Mouse (Mus musculus): ENCODE data around the gene Pold4.

The Pold4 gene

DNA sequence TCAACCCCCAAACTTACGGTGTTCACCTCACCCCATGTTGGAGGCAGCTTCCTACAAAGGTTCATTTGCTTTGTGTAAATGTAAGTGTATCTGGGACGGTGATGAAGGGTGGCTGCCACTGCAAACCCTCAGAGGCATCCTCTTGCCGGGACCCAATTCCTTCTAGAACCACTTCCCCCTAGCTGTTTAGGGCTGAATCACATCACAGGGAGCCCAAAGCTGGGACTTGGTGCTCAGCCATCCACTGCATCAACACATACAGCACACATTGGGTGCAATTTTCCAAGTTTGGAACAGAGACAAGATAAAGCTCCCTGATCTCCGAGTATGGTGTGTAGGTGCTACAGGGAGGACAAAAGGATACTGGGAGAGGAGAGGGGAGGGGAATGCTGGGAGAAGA is 26.8 kb upstream of the Pold4 start:
- DNase-seq = no peak

DNA sequence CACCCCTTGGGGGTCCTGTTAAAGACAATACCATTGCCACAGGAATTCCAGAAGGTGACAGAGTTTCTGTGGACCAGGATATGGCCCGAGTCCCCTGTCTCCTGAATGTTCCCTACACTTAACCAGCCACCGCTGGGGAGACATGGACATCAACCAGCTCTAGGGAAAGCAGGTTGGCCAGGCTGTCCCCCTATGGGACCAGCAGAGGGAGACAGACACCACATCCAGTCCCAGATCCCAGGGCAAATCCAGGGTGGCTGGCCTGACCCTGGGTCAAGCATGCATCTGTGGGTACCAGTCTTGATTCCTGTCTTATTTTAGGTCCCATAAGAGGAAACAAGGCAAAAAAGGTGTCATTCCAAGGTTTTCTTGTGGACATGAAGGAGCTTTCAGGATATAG is 24.7 kb upstream of the Pold4 start:
- DNase-seq = peak; percentile 89

DNA sequence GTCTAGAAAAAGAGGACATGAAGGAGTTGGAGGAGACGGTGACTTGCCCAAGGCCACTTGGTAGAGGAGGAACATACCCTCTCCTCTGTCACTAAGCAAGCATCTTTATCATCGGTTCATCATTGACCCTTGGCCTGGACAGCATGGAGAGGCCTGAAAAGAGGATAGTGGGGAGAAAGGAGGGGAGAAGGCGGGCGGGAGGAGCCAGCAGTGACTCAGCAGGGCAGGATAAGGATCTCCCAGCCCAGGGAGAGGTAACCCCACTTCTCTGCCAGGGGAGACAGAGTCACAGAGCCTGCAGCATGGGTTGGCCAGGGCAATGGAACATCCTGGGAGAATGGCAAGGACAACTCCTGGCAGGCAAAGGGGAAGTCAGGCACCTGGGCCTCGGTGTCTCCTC is 23.1 kb upstream of the Pold4 start:
- no peak for DNase-seq

DNA sequence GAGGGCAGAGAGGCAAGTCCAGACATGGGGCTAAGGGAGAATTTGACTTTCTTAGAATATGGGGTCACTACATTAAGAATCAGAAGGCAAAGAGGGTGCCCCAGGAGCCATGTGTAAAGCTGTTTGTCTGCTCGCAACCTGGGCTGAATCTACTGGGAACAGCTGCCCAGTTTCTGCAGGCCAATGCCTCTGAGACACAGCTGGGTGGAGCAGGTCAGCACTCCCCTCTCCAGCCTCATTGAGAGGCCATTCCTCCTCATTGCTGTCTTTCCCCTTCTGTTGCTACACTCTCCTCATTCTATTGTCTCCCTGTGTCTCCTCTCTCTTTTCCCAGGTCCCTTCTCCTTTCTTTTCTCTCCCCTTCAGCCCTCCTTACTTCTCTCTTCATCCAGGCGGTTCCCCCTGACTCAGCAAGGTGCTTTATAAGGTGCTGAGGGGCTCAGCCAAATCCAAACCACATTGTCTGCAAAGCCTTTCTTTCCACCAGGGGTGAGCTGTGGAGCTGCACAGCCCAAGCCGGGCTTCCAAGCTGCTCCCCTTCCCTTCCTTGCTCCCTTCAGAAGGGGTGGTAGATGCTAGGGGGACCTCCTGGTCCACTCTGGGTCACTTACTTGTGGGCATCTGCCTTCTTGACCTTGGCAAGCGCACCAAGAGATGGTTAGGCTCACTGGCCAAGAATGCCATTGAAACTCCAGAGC is 19.7 kb upstream of the Pold4 start:
- DNase-seq = no peak

DNA sequence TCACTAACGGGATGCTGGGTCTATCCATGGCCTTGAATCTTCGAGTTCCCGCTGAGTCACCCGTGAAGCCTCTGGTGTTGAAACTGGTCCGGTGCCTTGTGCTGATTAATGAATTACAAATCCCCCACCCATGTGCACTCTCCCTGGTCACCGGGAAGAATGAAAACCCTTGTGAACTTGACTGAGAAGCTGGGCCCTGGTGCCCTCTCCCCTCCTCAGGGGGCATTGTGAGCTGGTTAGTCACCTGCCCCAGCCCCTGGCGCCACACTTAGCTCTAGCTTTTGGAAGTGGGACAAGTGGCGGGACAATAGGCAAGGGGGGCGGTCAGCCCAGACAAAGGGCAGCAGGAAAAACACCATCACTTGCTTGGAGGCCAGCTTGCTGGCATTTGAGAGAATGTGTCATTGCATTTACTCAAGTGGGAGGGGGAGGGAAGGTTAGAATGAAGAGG is 18.1 kb upstream of the Pold4 start:
- no peak for DNase-seq

DNA sequence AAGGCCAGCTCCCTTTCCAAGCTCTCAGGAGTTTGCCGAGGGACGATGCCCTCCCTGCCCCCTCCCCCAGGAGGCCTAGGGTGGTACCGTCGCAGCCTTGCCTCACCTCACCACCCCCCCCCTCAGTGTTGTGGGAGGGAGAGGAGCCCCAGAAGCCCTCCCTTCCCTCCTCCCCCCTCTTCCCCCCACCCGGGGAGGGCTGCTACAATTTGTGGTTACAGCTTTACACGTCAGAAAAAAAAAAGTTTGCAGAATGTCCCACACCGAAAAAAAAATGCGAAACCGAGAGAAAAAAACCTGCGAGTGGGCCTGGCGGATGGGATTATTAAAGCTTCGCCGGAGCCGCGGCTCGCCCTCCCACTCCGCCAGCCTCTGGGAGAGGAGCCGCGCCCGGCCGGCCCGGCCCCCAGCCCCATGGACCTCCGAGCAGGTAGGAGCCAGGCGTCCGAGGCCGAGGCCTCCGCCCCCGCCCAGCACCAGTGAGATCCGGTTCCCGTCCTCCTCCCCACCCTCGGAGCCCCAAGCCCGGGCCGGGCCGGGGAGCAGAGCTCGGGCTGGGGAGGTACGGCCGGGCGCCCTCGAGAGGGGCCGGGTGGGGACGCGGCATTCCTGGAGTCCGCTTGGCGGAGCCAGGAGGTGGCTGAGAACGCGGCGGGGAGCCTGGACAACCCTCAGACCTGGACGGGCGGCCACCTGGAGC is 17.5 kb upstream of the Pold4 start, which contains the start of the genes Clcf1 and AC109138.7:
Clcf1 (plus strand) TSS at position 168 of the 700 bp plus-strand sequence.
AC109138.7 (plus strand) TSS at position 287 of the 700 bp plus-strand sequence.
- peak; percentile 76 for DNase-seq

DNA sequence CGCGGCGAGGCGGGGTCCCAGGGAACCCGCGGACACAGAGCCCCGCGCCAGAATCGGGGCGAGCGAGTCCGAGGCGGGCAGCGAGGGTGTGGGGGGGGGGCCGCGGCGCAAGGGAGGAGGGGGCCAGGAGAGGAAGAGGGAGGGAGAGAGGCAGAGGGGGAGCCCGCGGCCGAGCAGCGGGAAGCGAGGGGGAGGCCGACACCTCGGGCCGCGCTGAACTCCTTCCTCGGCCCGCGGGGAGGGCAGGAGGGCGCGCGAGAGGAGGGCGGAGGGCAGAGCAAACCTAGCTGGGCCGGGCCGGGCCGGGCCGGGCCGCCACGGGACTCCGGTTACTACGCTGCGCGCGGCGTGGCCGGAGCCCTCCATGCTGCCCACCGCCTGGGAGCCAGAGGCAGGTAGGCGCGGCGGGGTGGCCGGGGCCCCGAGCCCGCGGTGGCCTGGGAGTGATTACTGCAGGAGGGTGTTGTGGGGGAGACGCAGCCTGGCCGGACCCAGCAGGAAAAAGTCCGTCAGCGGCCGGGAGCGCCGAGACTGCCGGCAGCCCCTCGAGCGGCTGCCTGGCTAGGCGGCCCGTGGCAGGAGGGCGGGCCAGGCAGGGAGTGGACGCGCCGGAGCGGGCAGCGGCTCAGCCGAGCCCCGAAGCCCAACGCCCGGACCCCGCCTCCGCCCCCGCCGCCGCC is 16.8 kb upstream of the Pold4 start:
- DNase-seq = no peak

DNA sequence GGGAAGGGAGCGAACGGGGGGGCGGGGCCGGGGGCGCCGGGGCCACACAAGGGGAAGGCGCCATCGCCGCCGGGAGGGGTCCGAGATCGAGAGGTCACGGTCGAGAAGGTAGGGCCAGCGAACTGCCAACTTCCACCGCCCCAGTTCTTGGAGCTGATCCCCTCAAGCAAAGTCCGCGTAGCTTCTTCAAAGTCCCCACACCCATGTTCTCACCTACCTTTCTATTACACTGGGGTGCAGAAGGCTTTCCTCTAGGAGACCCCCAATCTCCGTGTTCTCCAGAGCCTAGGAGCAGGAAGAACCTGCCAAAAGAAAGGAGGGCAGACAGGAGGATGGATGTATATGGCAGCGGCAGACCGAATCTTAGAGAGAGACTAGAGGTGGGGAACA is 16.3 kb upstream of the Pold4 start:
- DNase-seq = no peak

DNA sequence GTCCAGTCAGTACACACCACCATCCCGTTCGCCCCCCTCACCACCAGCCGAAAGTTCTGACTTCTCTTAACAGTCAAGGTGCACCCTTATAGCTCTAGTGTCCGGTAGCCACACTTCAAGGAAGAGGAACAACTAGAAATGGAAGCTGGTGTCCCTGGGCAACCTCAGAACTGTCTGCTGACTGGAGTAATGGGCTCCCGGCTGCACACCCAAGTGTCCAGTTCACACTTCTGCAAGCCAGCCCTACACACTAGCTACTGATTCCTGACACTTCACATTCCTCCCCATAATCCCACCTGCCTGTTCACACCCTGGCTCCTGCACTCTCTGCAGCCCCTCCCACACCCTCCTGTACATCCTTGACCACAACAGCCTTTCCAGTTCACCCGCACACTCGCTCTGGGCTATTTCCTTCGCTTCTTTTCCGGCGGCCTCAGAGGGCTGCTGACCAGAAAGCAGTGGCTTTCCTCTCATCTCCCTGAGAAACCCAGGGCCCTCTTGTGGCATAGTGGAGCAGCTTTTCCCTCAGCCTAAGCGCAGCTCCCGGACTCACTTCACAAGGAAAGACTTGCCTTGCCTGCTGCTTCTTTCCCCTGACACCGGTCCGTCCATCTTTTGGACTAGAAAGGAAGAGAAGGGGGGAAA is 15.5 kb upstream of the Pold4 start:
- peak; percentile 62 for DNase-seq

DNA sequence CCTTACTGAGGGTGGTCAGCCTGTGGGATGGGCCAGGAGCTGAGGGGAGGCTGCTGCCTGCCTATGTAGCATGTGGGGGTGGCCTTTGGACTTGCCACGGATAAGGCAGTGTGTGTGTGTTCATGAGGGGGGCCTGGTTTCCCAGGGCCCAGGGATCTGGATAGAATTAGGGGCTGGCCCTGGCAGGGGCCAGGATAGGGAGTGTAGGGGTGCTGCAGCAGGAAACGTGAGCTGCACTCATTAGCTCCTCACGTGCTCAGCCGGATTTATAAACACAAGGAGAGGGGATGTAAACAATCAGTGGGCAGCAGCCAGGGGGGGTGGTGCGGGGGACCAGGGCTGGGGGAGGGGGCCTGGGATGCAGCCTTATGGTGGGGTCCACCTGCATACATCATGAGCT is 14.6 kb upstream of the Pold4 start:
- no peak for DNase-seq

DNA sequence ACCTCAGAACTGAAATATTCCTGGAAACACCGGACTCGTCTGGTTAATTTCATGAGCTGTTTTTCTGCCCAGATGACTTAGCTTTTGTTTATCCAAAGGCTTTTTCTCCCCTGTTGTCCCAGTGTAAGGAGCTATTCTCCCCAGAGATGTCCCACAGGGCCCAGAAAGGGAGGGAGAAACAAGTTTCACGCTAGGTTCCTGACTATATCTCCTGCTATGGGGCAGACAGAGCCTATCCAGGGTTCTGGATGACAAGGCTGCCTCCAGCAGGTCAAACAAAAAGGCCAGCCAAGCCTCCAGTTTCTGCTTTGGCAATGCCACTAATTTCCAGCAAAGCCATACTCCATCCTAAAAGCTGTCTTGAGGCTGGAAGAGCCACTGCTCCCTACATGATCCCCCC is 13.8 kb upstream of the Pold4 start:
- no peak for DNase-seq

DNA sequence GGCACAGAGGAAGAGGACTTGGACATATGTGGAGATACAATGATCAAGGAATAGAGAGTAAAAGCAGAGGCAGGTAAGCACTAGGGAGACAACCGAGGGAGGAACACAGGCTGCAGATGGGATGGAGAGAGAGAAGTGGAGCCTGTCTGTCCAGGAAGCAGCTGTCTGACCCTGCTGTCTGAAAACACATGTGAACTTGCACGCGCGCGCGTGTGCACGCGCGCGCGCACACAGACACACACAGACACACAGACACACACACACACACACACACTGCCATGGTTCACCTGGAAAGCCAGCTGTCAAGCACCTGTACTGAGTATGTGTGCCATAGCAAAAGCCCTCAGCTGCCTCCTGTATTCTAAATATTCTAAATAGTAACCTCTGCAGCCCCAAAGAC is 13.4 kb upstream of the Pold4 start:
- DNase-seq = no peak

DNA sequence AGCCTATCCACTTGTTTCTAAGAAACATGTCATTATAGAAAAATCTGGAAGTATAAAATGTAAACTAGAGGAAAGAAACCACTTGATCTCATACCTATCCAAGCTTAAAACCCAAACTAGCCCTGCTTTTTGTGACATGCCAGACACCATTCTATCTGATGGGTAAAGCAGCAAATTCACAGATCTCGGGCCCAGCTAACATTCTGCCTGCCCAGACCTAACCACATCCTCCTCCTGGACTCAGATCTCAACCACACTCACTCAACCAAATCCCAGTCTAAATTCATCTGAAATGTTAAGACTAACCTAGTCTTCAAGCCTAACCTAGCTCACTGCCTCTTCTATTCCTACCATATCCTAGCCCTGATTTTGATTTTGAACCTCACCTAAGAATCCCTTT is 12.9 kb upstream of the Pold4 start:
- no peak for DNase-seq

DNA sequence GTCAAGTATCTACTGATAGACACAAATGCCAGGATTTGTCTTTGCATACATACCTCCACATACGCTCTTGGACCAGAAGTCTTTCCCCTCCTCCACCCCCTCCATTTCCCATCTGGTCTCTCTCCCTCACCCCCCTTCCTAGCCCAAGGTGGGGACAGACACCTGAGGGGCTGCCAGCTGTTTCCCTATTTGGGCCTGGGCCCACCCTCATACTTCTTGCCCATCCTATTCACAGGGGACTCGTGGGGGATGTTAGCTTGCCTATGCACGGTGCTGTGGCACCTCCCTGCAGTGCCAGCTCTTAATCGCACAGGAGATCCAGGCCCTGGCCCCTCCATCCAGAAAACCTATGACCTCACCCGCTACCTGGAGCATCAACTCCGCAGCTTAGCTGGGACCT is 11.8 kb upstream of the Pold4 start:
- DNase-seq = no peak

DNA sequence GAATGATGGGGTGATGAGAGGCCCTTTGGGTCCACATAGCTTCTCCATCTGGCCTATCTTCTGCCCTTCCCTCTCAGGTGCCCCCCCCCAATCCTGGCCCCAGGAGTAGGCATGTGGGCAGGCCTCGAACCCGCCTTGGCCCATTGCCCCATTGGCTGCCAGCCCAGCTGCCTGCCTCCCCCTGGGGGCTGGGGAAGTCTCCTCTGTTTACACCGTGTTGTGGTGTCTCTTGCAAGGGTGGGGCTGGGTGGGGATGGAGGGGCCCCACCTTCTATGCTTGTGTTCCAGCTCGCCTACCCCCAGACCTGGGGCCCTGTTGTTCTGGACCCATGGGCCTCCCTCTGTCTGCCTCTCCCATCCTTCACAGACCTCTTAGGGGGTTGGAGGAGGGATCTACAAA is 11.3 kb upstream of the Pold4 start:
- DNase-seq = no peak

DNA sequence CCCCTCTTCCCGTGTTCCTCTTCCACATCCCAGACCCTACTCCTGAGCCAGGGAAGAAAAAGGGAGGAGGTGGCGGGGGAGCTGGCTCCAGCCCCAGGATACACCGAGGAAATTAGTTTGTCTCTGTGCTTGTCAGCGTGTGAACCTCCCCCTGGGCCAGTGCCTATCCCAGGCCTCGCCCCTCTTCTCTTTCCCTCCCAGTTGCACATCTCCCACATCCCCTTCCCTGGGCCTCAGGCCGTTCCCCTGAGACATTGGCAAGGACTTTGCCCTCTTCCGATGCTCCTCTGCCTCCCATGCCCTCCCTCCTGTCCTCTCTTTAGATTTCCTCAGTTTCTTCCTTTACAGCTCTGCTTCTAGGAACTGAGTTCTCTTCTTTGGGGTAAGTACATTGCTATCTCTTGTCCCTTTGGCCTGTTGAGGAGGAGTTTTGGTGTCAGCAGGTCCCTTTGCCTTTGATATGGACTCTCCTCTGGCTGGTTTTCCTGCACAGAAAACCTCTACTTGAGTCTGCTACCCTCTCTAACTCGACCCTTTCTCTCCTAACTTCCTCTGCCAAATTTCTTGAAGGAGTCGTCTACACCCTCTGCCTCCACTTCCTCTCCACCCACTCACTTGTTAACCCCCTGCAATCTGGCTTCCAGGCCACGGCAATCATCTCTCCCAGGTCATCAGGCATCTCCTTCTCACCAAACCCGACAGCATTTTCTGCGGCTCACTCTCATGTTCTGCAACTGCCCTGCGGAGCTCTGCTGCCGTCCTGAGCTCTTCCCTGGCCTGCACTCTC is 10.5 kb upstream of the Pold4 start:
- peak; percentile 65 for DNase-seq

DNA sequence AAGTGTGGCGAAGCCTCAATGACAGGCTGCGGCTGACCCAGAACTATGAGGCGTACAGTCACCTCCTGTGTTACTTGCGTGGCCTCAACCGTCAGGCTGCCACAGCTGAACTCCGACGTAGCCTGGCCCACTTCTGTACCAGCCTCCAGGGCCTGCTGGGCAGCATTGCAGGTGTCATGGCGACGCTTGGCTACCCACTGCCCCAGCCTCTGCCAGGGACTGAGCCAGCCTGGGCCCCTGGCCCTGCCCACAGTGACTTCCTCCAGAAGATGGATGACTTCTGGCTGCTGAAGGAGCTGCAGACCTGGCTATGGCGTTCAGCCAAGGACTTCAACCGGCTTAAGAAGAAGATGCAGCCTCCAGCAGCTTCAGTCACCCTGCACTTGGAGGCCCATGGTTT is 9.5 kb upstream of the Pold4 start:
- peak; percentile 42 for DNase-seq

DNA sequence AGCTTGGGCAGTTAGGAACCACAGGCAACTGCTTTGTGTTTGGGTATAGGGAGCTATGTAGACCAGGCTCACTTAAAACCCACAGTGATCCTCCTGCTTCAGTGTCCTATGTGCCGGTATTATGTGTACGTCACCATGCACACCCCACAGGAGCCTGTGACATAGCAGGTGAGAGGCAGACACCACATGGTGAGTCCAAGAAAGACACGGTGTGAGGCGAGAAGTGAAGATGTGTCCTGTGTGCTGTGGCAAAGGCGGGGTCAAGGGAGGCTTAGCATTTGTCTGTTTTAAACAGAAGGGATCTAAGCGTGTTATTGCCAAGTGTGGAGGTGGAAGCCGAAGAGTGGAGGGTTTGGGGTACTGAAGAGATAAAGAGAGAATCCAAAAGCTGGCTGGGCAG is 4.9 kb upstream of the Pold4 start:
- no peak for DNase-seq

DNA sequence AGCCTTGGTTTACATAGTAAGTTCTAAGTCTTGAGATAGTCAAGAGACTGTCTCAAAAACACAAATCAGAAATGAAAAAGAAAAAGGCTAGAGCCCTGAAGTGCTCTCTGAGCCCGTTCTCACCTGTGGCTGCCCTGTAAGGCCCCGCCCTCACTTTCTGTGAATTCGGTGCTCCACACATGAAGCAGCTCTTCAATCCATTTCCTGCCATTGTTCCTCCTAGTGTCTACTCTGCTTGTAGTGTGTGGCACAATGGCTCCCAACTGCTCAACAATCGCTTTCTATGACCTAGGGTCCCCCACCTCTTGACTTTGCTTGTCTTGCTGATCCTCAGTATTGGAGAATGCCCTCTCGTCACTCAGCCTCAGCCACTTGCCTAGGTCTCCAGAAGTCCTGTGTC is 4.3 kb upstream of the Pold4 start:
- DNase-seq = no peak

DNA sequence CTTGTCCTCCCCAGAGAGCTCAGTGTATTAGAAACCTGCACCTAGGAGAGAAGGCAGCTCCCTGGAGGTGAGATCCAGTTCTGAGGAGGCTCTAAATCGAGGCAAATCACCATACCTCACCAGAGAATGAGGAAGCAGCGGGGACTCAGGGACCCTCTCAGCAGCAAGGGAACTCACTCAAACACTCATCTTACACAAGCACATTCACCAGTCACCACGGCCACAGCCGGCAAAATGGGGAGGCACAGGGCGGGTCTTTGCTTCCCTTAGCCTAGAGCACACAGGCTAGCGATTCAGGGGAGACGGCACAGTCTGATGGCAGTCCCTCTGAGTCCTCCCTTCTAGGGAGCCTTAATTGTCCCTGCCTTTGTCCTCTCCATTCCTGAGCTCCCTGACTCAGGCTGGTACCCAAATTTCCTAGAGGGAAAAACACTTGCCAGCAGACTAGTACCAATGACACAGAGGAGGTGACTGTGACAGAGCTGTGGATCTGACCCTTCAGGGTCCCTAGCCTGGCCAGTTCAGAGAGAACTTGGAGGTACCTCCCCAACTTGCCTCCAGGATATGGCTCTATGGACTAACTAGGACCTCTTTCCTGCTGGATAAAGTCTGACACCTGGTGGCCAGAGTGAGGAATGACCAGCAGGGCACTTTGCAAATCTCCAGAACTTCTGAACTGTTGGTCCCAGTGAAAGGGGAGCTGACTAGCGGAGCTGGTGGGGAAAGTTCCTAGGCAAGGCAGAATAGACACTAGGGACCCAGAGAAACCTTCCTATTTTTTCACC is 3.6 kb upstream of the Pold4 start:
- peak; percentile 86 for DNase-seq

DNA sequence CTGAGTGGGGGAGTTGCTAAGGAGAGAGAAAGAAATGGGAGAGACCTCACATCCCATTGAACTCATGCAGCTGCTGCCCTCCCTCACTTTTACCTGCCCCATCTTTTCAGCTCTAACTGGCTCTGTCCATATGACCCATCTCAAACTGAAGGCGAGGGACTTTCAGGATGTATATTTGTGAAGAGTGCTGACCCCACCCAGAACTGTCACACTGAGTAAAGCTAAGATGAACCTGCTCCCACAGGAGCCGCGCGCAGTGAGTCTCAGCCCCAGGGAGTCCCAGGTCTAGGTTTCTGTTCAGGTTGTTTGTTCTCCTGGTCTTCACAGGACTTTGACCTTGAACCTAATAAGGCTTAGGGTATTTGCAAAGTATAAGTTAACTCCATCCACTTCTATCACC is 2.8 kb upstream of the Pold4 start:
- no peak for DNase-seq
